Comparison of ENCODE assay signal across 8 mouse cellular contexts in genomic region chr2:131351968-131352746, GRCm38 (mm10). TPM values are rescaled to one million over a fixed set of nuclear protein-coding genes. Genes with fewer than 3 reads are reported as not detected.
DNase-seq lines count a peak whose midpoint lies in the region; ATAC-seq and TF ChIP-seq lines count a peak whose summit lies in the region.

No protein-coding gene starts in this region.

- no peak for TF ChIP-seq POLR2A in liver, adult 2 months (IDR thresholded peaks at IDR 0.05; ENCODE audit: extremely low read depth, insufficient read depth, low read length)

- no peaks in the 10 kb centered on the region for H3K27me3 ChIP-seq in liver, adult 2 months (ENCODE audit: control insufficient read depth, insufficient read depth, low read length)
- H3K27me3 ChIP-seq in limb, embryonic 12.5 days = no peaks in the 10 kb centered on the region
- H3K27me3 ChIP-seq in neural tube, embryonic 12.5 days (replicated peaks) = no peaks in the 10 kb centered on the region

- no peaks in the 10 kb centered on the region for H3K9me3 ChIP-seq in limb, embryonic 12.5 days
- H3K9me3 ChIP-seq in neural tube, embryonic 12.5 days = no peaks in the 10 kb centered on the region

- H3K4me2 ChIP-seq in limb, embryonic 12.5 days = peak overlapping the region; percentile 83
- H3K4me2 ChIP-seq in neural tube, embryonic 12.5 days (replicated peaks) = peak overlapping the region; percentile 67

- peaks cover 17% of the 10 kb centered on the region; the same call in 1 of the 2 replicates for H3K79me2 ChIP-seq in liver, adult 2 months (ENCODE audit: control insufficient read depth, insufficient read depth, low read length)

- H3K4me3 ChIP-seq in liver, adult 2 months (ENCODE audit: insufficient read depth, low read depth, low read length) = peak overlapping the region; percentile 88
- H3K4me3 ChIP-seq in limb, embryonic 12.5 days (replicated peaks) = peak overlapping the region; percentile 94
- H3K4me3 ChIP-seq in neural tube, embryonic 12.5 days = peak overlapping the region; percentile 82

- DNase-seq in liver, adult 2 months (ENCODE audit: extremely low read depth, low read depth, low spot score) = no peak
- no peak for DNase-seq in liver
- peak; percentile 9 for DNase-seq in WW6 (ENCODE audit: low read depth, low spot score)
- DNase-seq in left cerebral cortex, adult 9 months (ENCODE audit: low spot score in 2 of 2) = no peak
- no peak for DNase-seq in embryo, embryonic 10 days (ENCODE audit: low spot score)

- no peak for TF ChIP-seq CTCF in liver, adult 2 months (IDR thresholded peaks at IDR 0.05; ENCODE audit: low read depth, low read length)

- peaks cover 5% of the 10 kb centered on the region for H3K4me1 ChIP-seq in liver, adult 2 months (ENCODE audit: control insufficient read depth, insufficient read depth, low read length)
- peaks cover 20% of the 10 kb centered on the region for H3K4me1 ChIP-seq in limb, embryonic 12.5 days (replicated peaks)
- 0 out of 2 replicates have a peak, but pooled peaks cover 12% of the 10 kb centered on the region for H3K4me1 ChIP-seq in neural tube, embryonic 12.5 days

- peak overlapping the region; percentile 80 for H3K27ac ChIP-seq in liver, adult 2 months (replicated peaks; ENCODE audit: insufficient read depth, low read depth, low read length)
- H3K27ac ChIP-seq in limb, embryonic 12.5 days = peak overlapping the region; percentile 95
- peak overlapping the region; percentile 96 for H3K27ac ChIP-seq in neural tube, embryonic 12.5 days

- ATAC-seq in erythroblast, adult 5-6 weeks (replicated peaks; ENCODE audit: low FRiP score, poor library complexity, severe bottlenecking) = peak; percentile 42
- peak; percentile 58 for ATAC-seq in limb, embryonic 12.5 days (ENCODE audit: insufficient number of reproducible peaks, insufficient read depth, low FRiP score, low TSS enrichment, low read depth)
- peak; percentile 77 for ATAC-seq in neural tube, embryonic 12.5 days (ENCODE audit: low FRiP score, low read depth)

- H3K9ac ChIP-seq in liver, adult 2 months (ENCODE audit: low read depth, low read length) = peak overlapping the region; percentile 97
- peak overlapping the region; percentile 95 for H3K9ac ChIP-seq in limb, embryonic 12.5 days (replicated peaks)
- peak overlapping the region; percentile 97 for H3K9ac ChIP-seq in neural tube, embryonic 12.5 days

- H3K36me3 ChIP-seq in liver, adult 2 months (ENCODE audit: control insufficient read depth, insufficient read depth, low read length) = no peaks in the 10 kb centered on the region
- H3K36me3 ChIP-seq in limb, embryonic 12.5 days = no peaks in the 10 kb centered on the region
- no peaks in the 10 kb centered on the region for H3K36me3 ChIP-seq in neural tube, embryonic 12.5 days

- WGBS in liver, adult 2 months = under 1% methylated on average over 51 of the region's 51 CpGs
- under 1% methylated on average over 50 of the region's 51 CpGs for WGBS in limb, embryonic 12.5 days
- under 1% methylated on average over 51 of the region's 51 CpGs for WGBS in neural tube, embryonic 12.5 days

RNA-seq across cellular contexts. Expression of gene Rnf24, which starts 0.5 kb away (rescaled TPM):
- total RNA-seq in liver, adult 2 months (2014; rRNA removed) = 2.1 and 2.9 TPM in 2 replicates
- 1.5 and 2.3 TPM in 2 replicates for polyA plus RNA-seq in liver, adult 2 months (2012; rRNA removed)
- 0.84 and 3.5 TPM in 2 replicates for total RNA-seq in erythroblast, adult 5-6 weeks (2015; ENCODE audit: low replicate concordance)
- total RNA-seq in erythroblast, adult 5-6 weeks (2017; ENCODE audit: low replicate concordance) = 0.42 and 0.43 TPM in 2 replicates
- polyA plus RNA-seq in limb, embryonic 12.5 days (2016; fragmentation: Nextera tagmentation; extraction: Ambion mirVana) = 10.4 and 10.7 TPM in 2 replicates
- 16.5 and 18.7 TPM in 2 replicates for polyA plus RNA-seq in neural tube, embryonic 12.5 days (2016; fragmentation: Nextera tagmentation; extraction: Ambion mirVana)
